9 mouse cellular contexts compared by ENCODE assay signal in the genomic region with DNA sequence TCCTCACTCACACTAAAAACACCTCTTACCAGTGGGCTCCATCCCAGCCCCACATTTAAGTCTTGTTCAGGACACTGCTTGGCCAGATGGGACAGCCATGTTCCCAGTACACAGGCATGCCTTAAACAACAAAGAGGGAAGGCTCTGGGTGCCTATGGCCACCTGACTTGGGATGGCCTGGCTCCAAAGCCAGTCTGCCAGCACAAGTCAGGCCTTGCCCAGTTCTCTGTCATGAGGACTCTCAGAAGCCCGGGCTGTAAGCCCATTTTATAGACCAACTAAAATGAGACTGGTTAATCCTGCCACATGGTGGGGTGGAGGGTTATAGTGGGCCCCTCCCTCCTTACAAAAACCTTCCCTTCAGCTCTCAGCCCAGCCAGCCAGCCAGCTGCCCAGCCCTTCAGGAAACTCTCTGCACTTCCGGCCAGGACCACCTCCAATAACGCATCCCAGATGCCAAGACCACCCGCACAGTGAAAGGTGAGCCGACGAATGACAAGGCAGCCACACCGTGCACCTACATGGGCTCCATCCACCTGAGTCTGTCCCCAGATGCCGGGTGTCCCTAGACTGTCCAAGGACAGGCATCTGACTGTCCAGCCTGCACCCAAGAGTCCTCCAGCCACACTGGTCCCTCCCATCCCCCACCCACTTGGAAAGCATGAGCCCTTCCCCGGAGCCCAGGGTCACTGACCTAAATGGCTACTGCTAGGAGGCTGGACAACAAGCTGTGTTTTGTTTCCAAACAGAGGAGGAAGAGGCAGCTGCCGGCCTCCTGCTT. TPM values are rescaled to one million over a fixed set of nuclear protein-coding genes. Genes with fewer than 3 reads are reported as not detected.
DNase-seq lines count a peak whose midpoint lies in the region; ATAC-seq and TF ChIP-seq lines count a peak whose summit lies in the region.
"Had no signal": no experiment of that assay in that cellular context is flagged by ENCODE, and none has a peak within 500 bp of the region (broad histone marks: within the 10 kb centered on the region; RNA-seq: fewer than 3 reads in every experiment).

No protein-coding gene starts in this region.

- H3K4me3 ChIP-seq in forebrain, postnatal 0 days (ENCODE audit: low read depth, low read length) = no peak overlapping the region
- no peak overlapping the region for H3K4me3 ChIP-seq in forebrain, embryonic 12.5 days (replicated peaks)
- no peak overlapping the region for H3K4me3 ChIP-seq in midbrain, embryonic 10.5 days
- H3K4me3 ChIP-seq in midbrain, embryonic 16.5 days (ENCODE audit: low read depth, low read length) = no peak overlapping the region
- no peak overlapping the region for H3K4me3 ChIP-seq in stomach, postnatal 0 days (ENCODE audit: low read depth, low read length)

- no peak for DNase-seq in forebrain, postnatal 0 days
- DNase-seq in midbrain, embryonic 10.5 days (ENCODE audit: low spot score) = peak; percentile 50
- peak; percentile 79 for DNase-seq in kidney, postnatal 10 days
- DNase-seq in stomach, postnatal 0 days (ENCODE audit: low spot score) = no peak
- no peak for DNase-seq in layer of hippocampus, adult 9-10 months (ENCODE audit: low spot score)
- no peak for DNase-seq in cerebellum, postnatal 36 days

- no peak for TF ChIP-seq EP300 in stomach, postnatal 0 days (optimal IDR thresholded peaks at IDR 0.05)

- H3K36me3 ChIP-seq in forebrain, postnatal 0 days (ENCODE audit: insufficient read depth) = no peaks in the 10 kb centered on the region
- H3K36me3 ChIP-seq in forebrain, embryonic 12.5 days (replicated peaks) = no peaks in the 10 kb centered on the region; the same call in 1 of the 2 replicates
- no peaks in the 10 kb centered on the region for H3K36me3 ChIP-seq in midbrain, embryonic 10.5 days
- H3K36me3 ChIP-seq in midbrain, embryonic 16.5 days (ENCODE audit: control insufficient read depth, insufficient read depth, low read length) = peaks cover 3% of the 10 kb centered on the region; the same call in 1 of the 2 replicates
- H3K36me3 ChIP-seq in stomach, postnatal 0 days (ENCODE audit: control insufficient read depth, insufficient read depth, low read length) = no peaks in the 10 kb centered on the region

- H3K9ac ChIP-seq in forebrain, postnatal 0 days = no peak overlapping the region
- no peak overlapping the region; the same call in 1 of the 2 replicates for H3K9ac ChIP-seq in forebrain, embryonic 12.5 days
- H3K9ac ChIP-seq in midbrain, embryonic 16.5 days (ENCODE audit: low read depth, low read length) = no peak overlapping the region
- H3K9ac ChIP-seq in stomach, postnatal 0 days (ENCODE audit: low read length) = peak overlapping the region; percentile 31; the same call in 1 of the 2 replicates

- no peaks in the 10 kb centered on the region for H3K4me1 ChIP-seq in forebrain, postnatal 0 days (ENCODE audit: insufficient read depth)
- H3K4me1 ChIP-seq in forebrain, embryonic 12.5 days = peaks cover 7% of the 10 kb centered on the region
- peaks cover 27% of the 10 kb centered on the region for H3K4me1 ChIP-seq in midbrain, embryonic 10.5 days
- H3K4me1 ChIP-seq in midbrain, embryonic 16.5 days (ENCODE audit: control insufficient read depth, insufficient read depth, low read length) = no peaks in the 10 kb centered on the region
- H3K4me1 ChIP-seq in stomach, postnatal 0 days (replicated peaks; ENCODE audit: control insufficient read depth, insufficient read depth) = no peaks in the 10 kb centered on the region

- H3K27me3 ChIP-seq in forebrain, postnatal 0 days (ENCODE audit: insufficient read depth, low read length) = no peaks in the 10 kb centered on the region
- no peaks in the 10 kb centered on the region for H3K27me3 ChIP-seq in forebrain, embryonic 12.5 days
- H3K27me3 ChIP-seq in midbrain, embryonic 10.5 days (ENCODE audit: low read depth, poor library complexity, severe bottlenecking) = no peaks in the 10 kb centered on the region
- H3K27me3 ChIP-seq in midbrain, embryonic 16.5 days (ENCODE audit: control insufficient read depth, insufficient read depth, low read depth, low read length) = no peaks in the 10 kb centered on the region
- H3K27me3 ChIP-seq in stomach, postnatal 0 days (ENCODE audit: control insufficient read depth, insufficient read depth, low read length) = no peaks in the 10 kb centered on the region
- H3K27me3 ChIP-seq: CH12.LX had no signal

- no peak overlapping the region for H3K27ac ChIP-seq in forebrain, postnatal 0 days (ENCODE audit: low read depth, low read length)
- no peak overlapping the region for H3K27ac ChIP-seq in forebrain, embryonic 12.5 days
- H3K27ac ChIP-seq in midbrain, embryonic 10.5 days (replicated peaks) = peak overlapping the region; percentile 77
- no peak overlapping the region for H3K27ac ChIP-seq in midbrain, embryonic 16.5 days (ENCODE audit: low read length)
- H3K27ac ChIP-seq in stomach, postnatal 0 days (replicated peaks) = no peak overlapping the region

- no peak overlapping the region for H3K4me2 ChIP-seq in forebrain, postnatal 0 days (ENCODE audit: low read depth)
- no peak overlapping the region for H3K4me2 ChIP-seq in forebrain, embryonic 12.5 days
- no peak overlapping the region for H3K4me2 ChIP-seq in midbrain, embryonic 16.5 days (ENCODE audit: low read length)
- H3K4me2 ChIP-seq in stomach, postnatal 0 days (replicated peaks; ENCODE audit: low read depth) = no peak overlapping the region

- peak; percentile 16; the same call in 1 of the 2 replicates for ATAC-seq in forebrain, postnatal 0 days
- ATAC-seq in forebrain, embryonic 12.5 days (ENCODE audit: low FRiP score) = no peak
- no peak for ATAC-seq in midbrain, embryonic 16.5 days
- ATAC-seq in stomach, postnatal 0 days (ENCODE audit: low FRiP score, low TSS enrichment) = no peak

- no peaks in the 10 kb centered on the region for H3K9me3 ChIP-seq in forebrain, postnatal 0 days (ENCODE audit: low read length)
- no peaks in the 10 kb centered on the region for H3K9me3 ChIP-seq in forebrain, embryonic 12.5 days
- no peaks in the 10 kb centered on the region for H3K9me3 ChIP-seq in midbrain, embryonic 10.5 days (replicated peaks)
- H3K9me3 ChIP-seq in midbrain, embryonic 16.5 days (replicated peaks; ENCODE audit: control insufficient read depth, low read length, poor library complexity, severe bottlenecking) = no peaks in the 10 kb centered on the region
- H3K9me3 ChIP-seq in stomach, postnatal 0 days (ENCODE audit: control insufficient read depth, low read length) = no peaks in the 10 kb centered on the region

- TF ChIP-seq CTCF in forebrain, postnatal 0 days (IDR thresholded peaks at IDR 0.05; ENCODE audit: low read depth) = no peak
- no peak for TF ChIP-seq CTCF in stomach, postnatal 0 days (IDR thresholded peaks at IDR 0.05; ENCODE audit: low read depth)

- 54% methylated on average over 10 of the region's 10 CpGs for WGBS in forebrain, postnatal 0 days
- WGBS in forebrain, embryonic 12.5 days = 71% methylated on average over 10 of the region's 10 CpGs
- 55% methylated on average over 10 of the region's 10 CpGs for WGBS in midbrain, embryonic 10.5 days
- WGBS in midbrain, embryonic 16.5 days = 61% methylated on average over 10 of the region's 10 CpGs
- 43% methylated on average over 10 of the region's 10 CpGs for WGBS in stomach, postnatal 0 days

RNA-seq across cellular contexts. Expression of gene Micall2, which starts 11.6 kb away (rescaled TPM):
- 5.1 and 5.4 TPM in 2 replicates for total RNA-seq in forebrain, postnatal 0 days (2014; rRNA removed)
- polyA plus RNA-seq in forebrain, postnatal 0 days (2015; fragmentation: Nextera tagmentation; extraction: Ambion mirVana) = 7.1 and 9.9 TPM in 2 replicates
- 6.2 and 6.5 TPM in 2 replicates for polyA plus RNA-seq in forebrain, embryonic 12.5 days (2016; fragmentation: Nextera tagmentation; extraction: Ambion mirVana)
- polyA plus RNA-seq in midbrain, embryonic 10.5 days (2016; fragmentation: Nextera tagmentation; extraction: Ambion mirVana) = 5.7 and 7.8 TPM in 2 replicates
- 14.7 and 15.2 TPM in 2 replicates for polyA plus RNA-seq in midbrain, embryonic 16.5 days (2015; fragmentation: Nextera tagmentation; extraction: Ambion mirVana)
- 6.6 and 8.7 TPM in 2 replicates for polyA plus RNA-seq in stomach, postnatal 0 days (2015; fragmentation: Nextera tagmentation; extraction: Ambion mirVana)

RNA-seq across cellular contexts. Expression of gene Ints1, which starts 50.9 kb away (rescaled TPM):
- 103 and 119 TPM in 2 replicates for total RNA-seq in forebrain, postnatal 0 days (2014; rRNA removed)
- polyA plus RNA-seq in forebrain, postnatal 0 days (2015; fragmentation: Nextera tagmentation; extraction: Ambion mirVana) = 22.4 TPM in 2 replicates
- polyA plus RNA-seq in forebrain, embryonic 12.5 days (2016; fragmentation: Nextera tagmentation; extraction: Ambion mirVana) = 37.7 and 40.8 TPM in 2 replicates
- polyA plus RNA-seq in midbrain, embryonic 10.5 days (2016; fragmentation: Nextera tagmentation; extraction: Ambion mirVana) = 33.4 and 34.7 TPM in 2 replicates
- polyA plus RNA-seq in midbrain, embryonic 16.5 days (2015; fragmentation: Nextera tagmentation; extraction: Ambion mirVana) = 33.2 TPM in 2 replicates
- 7.9 and 8.0 TPM in 2 replicates for polyA plus RNA-seq in stomach, postnatal 0 days (2015; fragmentation: Nextera tagmentation; extraction: Ambion mirVana)

Comparison
In these comparisons a context has a peak if more than half of its experiments do, and no peak if none do; other contexts are left out.
1. DNase-seq: peak in midbrain, embryonic 10.5 days (single experiment) and kidney, postnatal 10 days (single experiment); none in forebrain, postnatal 0 days (single experiment), stomach, postnatal 0 days (single experiment), layer of hippocampus, adult 9-10 months (single experiment) and cerebellum, postnatal 36 days (0 of 2).